Mouse (Mus musculus) E14TG2a.4 (cell line): ENCODE results near the gene Dnajc22.

ENCODE experiments used
- CTCF ChIP-seq: conservative IDR thresholded peaks from 2 replicates; pipeline ENCODE4 v1.5.1; 2014; ENCODE audit warnings: low read length
- NANOG ChIP-seq: IDR thresholded peaks from 2 replicates; pipeline ENCODE4 v1.6.1; 2014; ENCODE audit warnings: borderline replicate concordance, low read length, mixed read lengths

DNA sequence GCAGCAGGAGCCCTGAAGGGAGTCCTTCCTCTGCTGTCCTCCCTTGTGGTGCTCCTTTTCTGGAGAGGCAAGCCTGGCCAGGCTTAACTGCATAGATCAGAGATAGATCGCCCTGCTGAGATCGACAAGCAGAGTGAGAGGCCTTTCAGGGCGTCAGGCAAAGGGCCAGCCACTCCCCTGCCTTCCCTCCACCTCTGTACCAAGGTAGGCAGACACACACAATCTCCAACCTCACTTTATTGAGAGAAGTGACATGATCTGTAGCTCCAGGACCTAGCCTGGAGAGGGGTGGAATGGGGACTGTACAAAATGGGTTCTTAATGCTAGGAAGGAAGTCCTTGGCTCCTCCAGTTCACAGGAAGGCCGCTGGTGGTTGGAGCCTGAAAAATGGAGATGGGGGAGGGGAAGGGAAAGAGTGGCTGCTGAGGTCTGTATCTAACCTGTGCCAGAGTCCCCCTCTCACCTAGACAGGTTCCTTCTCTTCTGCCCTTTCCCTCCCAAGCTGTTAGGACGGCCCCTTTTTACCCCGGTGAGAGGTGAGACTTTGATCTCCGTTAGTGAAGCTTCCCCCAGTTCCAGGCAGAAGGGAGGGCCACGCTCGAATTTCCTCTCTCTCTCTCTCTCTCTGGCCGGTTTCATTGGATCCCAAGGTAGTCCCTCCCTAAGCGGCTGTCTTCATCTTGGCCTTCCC, 9.0 kb upstream of the Dnajc22 start:
- TF ChIP-seq CTCF (no peak), NANOG (no peak)
